Mouse (Mus musculus) adrenal gland, postnatal 36 days (tissue): ENCODE data around the gene Zfp955a. TPM values are rescaled to one million over a fixed set of nuclear protein-coding genes. Genes with fewer than 3 reads are reported as not detected.
"Not testable (repeated sequence)": the region's sequence is repeated elsewhere in the genome, so short reads cannot be mapped to it uniquely, and the experiment has no call there.

Source experiments
- DNase-seq, 2 experiments: peaks; one replicate each; pipeline ENCODE4 v3.0.0; 2021; ENCODE audit warnings: mixed read lengths in 1 of 2
- long read RNA-seq, 2 experiments: library from polyadenylated mRNA; stranded (forward); transcript quantifications; one replicate each; pipeline ENCODE4 v2.0.0; 2021; ENCODE audit warnings: borderline sequencing depth in 2 of 2
- total RNA-seq, 2 experiments: library from RNA; stranded (reverse); gene quantifications; 2 replicates each; pipeline ENCODE4 v1.2.3; 2021

Zfp955a gene
- 1 to 10 TPM; 5.7 to 8.6 TPM for total RNA-seq
- long read RNA-seq, experiment 1, transcript Zfp955a-201 (4 exons, 3,544 nt) = major isoform, 8 of 9 reads
- long read RNA-seq, experiment 1, partial matches to known transcripts = 0 of 9 reads
- long read RNA-seq, experiment 1, other reads (novel, unspliced or antisense) = 1 of 9 reads
- long read RNA-seq, experiment 2, partial matches to known transcripts = 0 of 1 reads
- long read RNA-seq, experiment 2, other reads (novel, unspliced or antisense) = 0 of 1 reads

DNA sequence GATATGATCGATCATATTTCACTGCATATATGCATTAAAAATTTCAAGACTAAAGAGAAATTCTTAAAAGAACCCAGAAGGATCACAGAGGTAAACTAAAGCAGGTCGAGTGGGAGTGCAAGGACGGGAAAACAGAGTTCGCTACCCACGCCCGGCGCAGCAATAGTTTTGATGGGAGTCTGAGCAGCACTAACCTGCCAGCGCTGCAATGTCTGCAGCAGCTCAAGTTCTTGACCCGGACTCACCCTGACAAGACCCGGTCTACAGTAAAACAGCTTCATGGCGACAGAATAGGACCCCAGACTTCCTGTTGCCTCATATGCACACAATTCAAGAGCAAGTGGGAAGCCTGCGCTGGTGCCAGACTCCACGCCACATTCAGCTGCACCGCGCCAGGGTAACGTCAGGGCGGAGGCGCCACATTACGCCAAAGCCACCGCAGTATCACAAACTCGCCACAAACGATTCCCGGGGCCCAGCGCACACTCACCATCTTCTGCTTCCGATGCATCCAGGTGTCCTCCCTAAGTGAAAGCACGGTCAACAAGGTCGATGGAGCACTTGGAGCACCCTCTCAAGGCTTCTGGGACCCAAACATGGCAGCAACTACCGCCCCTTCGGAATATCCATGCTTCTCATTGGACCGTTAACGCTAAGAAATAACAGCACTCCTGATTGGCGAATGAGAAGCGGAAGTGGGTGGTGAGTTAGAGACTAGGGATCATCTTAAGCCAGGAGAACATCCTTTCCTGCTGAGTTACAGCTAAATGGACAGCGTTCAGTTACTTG, at the start of gene Zfp955a:
Gene Zfp955a (minus strand): TSS at position 616 of the 789 bp plus-strand sequence.
- not testable (repeated sequence) for DNase-seq

GRCm38 (mm10) chr17:33289876-33290149, 34.9 kb upstream of the Zfp955a start:
- not testable (repeated sequence) for DNase-seq

- DNase-seq = not testable (repeated sequence)
Measured at GRCm38 (mm10) chr17:33289039-33289875, 34.3 kb upstream of the Zfp955a start, which contains the start of gene Zfp955b. TSS of gene Zfp955b (plus strand) at chr17:33289544.

DNA sequence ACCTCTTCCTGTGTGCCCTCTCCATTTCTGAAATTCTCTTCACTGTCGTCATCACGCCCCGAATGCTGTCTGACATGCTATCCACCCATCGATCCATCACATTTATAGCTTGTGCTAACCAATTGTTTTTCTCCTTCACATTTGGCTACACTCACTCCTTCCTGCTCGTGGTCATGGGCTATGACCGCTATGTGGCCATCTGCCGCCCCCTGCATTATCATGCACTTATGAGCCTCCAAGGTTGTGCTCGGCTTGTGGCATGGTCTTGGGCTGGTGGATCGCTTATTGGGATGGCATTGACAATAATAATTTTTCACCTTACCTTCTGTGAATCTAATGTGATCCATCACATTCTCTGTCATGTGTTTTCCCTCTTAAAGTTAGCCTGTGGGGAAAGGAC, 14.0 kb upstream of the Zfp955a start:
- DNase-seq = no peak

- DNase-seq = no peak
Measured at GRCm38 (mm10) chr17:33264376-33264775, 9.4 kb upstream of the Zfp955a start, which contains the start of gene Olfr63. TSS of gene Olfr63 (plus strand) at chr17:33264676.

- not testable (repeated sequence) for DNase-seq
Measured at GRCm38 (mm10) chr17:33255319-33255657, 343 bp upstream of the Zfp955a start.

DNA sequence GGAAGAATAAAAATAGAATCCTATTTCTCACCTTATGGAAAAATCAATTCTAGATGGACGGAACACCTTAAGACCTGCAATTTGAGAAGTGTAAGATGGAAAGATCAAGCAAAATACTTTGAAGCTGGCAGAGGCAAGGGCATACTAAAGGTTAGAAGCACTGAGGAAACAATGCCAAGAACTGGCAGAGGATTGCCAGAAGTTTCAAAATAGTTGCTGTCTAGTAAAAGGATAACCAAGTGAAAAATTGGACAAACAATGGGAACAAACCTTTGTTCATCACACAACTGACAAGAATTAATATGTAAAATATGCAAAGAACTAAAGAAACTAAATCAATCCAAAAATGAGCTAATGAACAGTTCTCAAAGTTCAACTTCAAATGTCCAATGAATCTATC, 18.3 kb downstream of the Zfp955a start:
- not testable (repeated sequence) for DNase-seq

DNA sequence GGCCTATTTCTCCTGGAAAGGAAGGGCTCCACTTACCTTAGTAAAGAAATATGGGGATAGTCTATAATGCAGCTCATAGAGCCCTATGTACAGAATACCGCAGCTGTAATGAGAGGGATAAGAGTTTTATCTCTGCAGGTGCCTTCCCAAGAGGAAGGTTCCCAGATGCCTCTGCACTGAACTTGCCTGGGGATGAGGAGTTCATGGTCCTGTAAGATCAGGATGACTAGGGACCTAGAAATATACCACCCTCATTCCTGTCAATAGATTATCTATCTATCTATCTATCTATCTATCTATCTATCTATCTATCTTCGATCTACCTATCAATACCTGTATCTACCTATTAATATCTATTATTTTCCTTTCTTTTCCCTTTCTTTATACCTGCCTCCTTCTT, 33.4 kb downstream of the Zfp955a start, which contains the start of gene Olfr1564:
Gene Olfr1564 (minus strand): TSS at position 101 of the 400 bp plus-strand sequence.
- DNase-seq = no peak

- DNase-seq = not testable (repeated sequence)
Measured at GRCm38 (mm10) chr17:33191002-33191401, 63.9 kb downstream of the Zfp955a start, which contains the start of gene Olfr239. TSS of gene Olfr239 (plus strand) at chr17:33191302.

Other genes starting within 250 kb of the Zfp955a start
- gene Zfp763, start 221.7 kb downstream of the Zfp955a start, total RNA-seq = 1 to 10 TPM; 5.8 to 5.9 TPM
- not detected for gene 4921501E09Rik, start 187.1 kb downstream of the Zfp955a start, total RNA-seq
- 1 to 10 TPM; 7.4 to 8.9 TPM for gene Zfp563, start 165.8 kb downstream of the Zfp955a start, total RNA-seq
- gene Morc2b, start 115.5 kb downstream of the Zfp955a start, total RNA-seq = not detected
- gene Olfr55, start 86.7 kb downstream of the Zfp955a start, total RNA-seq = not detected
- not detected for gene Olfr239, start 63.8 kb downstream of the Zfp955a start, total RNA-seq
- gene Olfr1564, start 33.5 kb downstream of the Zfp955a start, total RNA-seq = not detected
- gene Olfr63, start 9.5 kb upstream of the Zfp955a start, total RNA-seq = under 1 TPM in 1 of 2 experiments, not detected in 1; 0.03 TPM
- gene Zfp955b, start 34.4 kb upstream of the Zfp955a start, total RNA-seq = 10 to 100 TPM in 1 of 2 experiments, 1 to 10 TPM in 1; 8.0 to 10.2 TPM
- 1 to 10 TPM; 7.0 to 8.9 TPM for gene Zfp81, start 103.7 kb upstream of the Zfp955a start, total RNA-seq
- gene Zfp101, start 139.5 kb upstream of the Zfp955a start, total RNA-seq = 1 to 10 TPM; 6.0 to 8.8 TPM
- gene Actl9, start 177.8 kb upstream of the Zfp955a start, total RNA-seq = under 1 TPM in 1 of 2 experiments, not detected in 1; 0.20 TPM